8 mouse cellular contexts compared by ENCODE assay signal in the genomic region with DNA sequence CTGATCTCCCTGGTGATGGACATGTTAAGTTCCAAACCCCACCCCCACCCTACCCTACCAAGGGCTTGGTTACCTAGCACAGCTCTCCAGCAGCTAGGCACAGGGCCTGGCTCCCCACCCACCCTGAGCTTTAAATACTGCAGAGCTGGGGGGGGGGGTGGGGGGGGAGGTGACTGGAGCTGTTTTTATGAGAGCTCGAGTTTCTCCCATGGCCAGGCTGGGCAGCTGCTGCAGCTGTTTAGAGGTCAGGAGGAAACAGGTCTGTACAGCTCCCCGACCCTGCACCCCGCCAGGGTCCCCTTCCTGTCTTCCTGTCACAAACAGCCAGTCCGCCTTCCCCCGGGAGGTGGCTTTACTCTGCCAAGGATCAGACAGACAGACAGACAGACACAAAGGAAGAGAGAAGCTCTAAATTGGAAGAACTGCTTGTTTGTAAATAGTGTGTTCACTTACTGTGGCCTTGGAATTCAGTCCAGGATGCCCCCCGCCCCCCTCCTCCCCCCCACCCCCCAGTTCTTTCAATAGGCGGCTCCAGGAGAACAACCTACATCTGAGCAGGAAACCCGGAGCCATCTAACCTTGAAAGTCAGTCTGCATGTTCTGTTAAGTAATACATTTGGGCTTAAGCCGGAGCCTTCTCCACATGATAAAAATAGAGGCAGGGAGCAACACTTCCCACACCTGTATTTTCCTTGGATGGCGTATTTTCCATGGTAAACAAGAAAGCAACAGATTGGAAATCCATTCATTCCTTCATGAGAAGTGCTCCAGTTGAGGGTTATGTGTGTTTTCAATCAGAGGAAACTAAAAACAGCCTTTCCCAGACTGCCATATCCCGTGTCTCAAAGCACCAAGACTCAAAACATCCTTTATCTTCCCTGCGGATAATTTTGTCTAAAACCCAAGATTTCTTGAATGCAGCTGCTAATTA.
A peak's percentile ranks its signal among the peaks of the same experiment; 100 is the strongest.
DNase-seq lines count a peak whose midpoint lies in the region; ATAC-seq and TF ChIP-seq lines count a peak whose summit lies in the region.

No protein-coding gene starts in this region.

- no peak overlapping the region for H3K27ac ChIP-seq in lung, postnatal 0 days (ENCODE audit: low read length)
- no peak overlapping the region for H3K27ac ChIP-seq in midbrain, embryonic 16.5 days (ENCODE audit: low read length)
- no peak overlapping the region for H3K27ac ChIP-seq in midbrain, embryonic 14.5 days (replicated peaks; ENCODE audit: low read depth, low read length)

- peak; percentile 54 for ATAC-seq in lung, postnatal 0 days
- ATAC-seq in midbrain, embryonic 16.5 days = no peak
- no peak for ATAC-seq in midbrain, embryonic 14.5 days (ENCODE audit: low FRiP score, low TSS enrichment)

- no peaks in the 10 kb centered on the region for H3K27me3 ChIP-seq in lung, postnatal 0 days (replicated peaks; ENCODE audit: insufficient read depth, low read length)
- H3K27me3 ChIP-seq in midbrain, embryonic 16.5 days (ENCODE audit: control insufficient read depth, insufficient read depth, low read depth, low read length) = no peaks in the 10 kb centered on the region; the same call in 1 of the 2 replicates
- H3K27me3 ChIP-seq in midbrain, embryonic 14.5 days (ENCODE audit: control insufficient read depth, insufficient read depth, low read length) = no peaks in the 10 kb centered on the region

- no peak for TF ChIP-seq EP300 in lung, postnatal 0 days (IDR thresholded peaks at IDR 0.05)

- no peak for TF ChIP-seq POLR2A in lung, adult 2 months (IDR thresholded peaks at IDR 0.05; ENCODE audit: borderline replicate concordance, extremely low read depth, low read depth, low read length)

- TF ChIP-seq CTCF in lung, postnatal 0 days (IDR thresholded peaks at IDR 0.05) = no peak
- TF ChIP-seq CTCF in lung, adult 2 months (IDR thresholded peaks at IDR 0.05; ENCODE audit: insufficient read depth, low read length) = no peak

- no peak for DNase-seq in lung, postnatal 0 days (ENCODE audit: low spot score)
- DNase-seq in lung, adult 2 months = no peak
- DNase-seq in gastrocnemius, postnatal 10 days = peak; percentile 57
- peak; percentile 55 to 67 for DNase-seq in kidney, postnatal 4 days
- DNase-seq in thymus, postnatal 25 days = peak; percentile 56
- DNase-seq in cerebellum, adult 9-10 months = no peak
- no peak for DNase-seq in midbrain, embryonic 14.5 days

- peaks cover 8% of the 10 kb centered on the region; the same call in 1 of the 2 replicates for H3K4me1 ChIP-seq in lung, postnatal 0 days (ENCODE audit: insufficient read depth, low read depth, low read length)
- no peaks in the 10 kb centered on the region for H3K4me1 ChIP-seq in lung, adult 2 months (ENCODE audit: control insufficient read depth, insufficient read depth, low read length)
- H3K4me1 ChIP-seq in midbrain, embryonic 16.5 days (ENCODE audit: control insufficient read depth, insufficient read depth, low read length) = no peaks in the 10 kb centered on the region
- 0 out of 2 replicates have a peak, but pooled peaks cover 3% of the 10 kb centered on the region for H3K4me1 ChIP-seq in midbrain, embryonic 14.5 days (ENCODE audit: control insufficient read depth, insufficient read depth, low read length)

- no peaks in the 10 kb centered on the region for H3K9me3 ChIP-seq in lung, postnatal 0 days (ENCODE audit: low read length)
- H3K9me3 ChIP-seq in midbrain, embryonic 16.5 days (replicated peaks; ENCODE audit: control insufficient read depth, low read length, poor library complexity, severe bottlenecking) = no peaks in the 10 kb centered on the region
- no peaks in the 10 kb centered on the region for H3K9me3 ChIP-seq in midbrain, embryonic 14.5 days (ENCODE audit: control insufficient read depth, low read length)

- H3K4me3 ChIP-seq in lung, postnatal 0 days (ENCODE audit: low read depth, low read length) = no peak overlapping the region
- H3K4me3 ChIP-seq in lung, adult 2 months (replicated peaks; ENCODE audit: extremely low read depth, low read depth, low read length) = no peak overlapping the region
- no peak overlapping the region for H3K4me3 ChIP-seq in midbrain, embryonic 16.5 days (ENCODE audit: low read depth, low read length)
- H3K4me3 ChIP-seq in midbrain, embryonic 14.5 days (replicated peaks; ENCODE audit: low read depth, low read length) = no peak overlapping the region

- H3K36me3 ChIP-seq in lung, postnatal 0 days (ENCODE audit: insufficient read depth, low read length) = no peaks in the 10 kb centered on the region
- no peaks in the 10 kb centered on the region for H3K36me3 ChIP-seq in midbrain, embryonic 16.5 days (ENCODE audit: control insufficient read depth, insufficient read depth, low read length)
- no peaks in the 10 kb centered on the region for H3K36me3 ChIP-seq in midbrain, embryonic 14.5 days (ENCODE audit: control insufficient read depth, insufficient read depth, low read length)

- H3K9ac ChIP-seq in lung, postnatal 0 days (replicated peaks; ENCODE audit: low read depth) = no peak overlapping the region
- no peak overlapping the region for H3K9ac ChIP-seq in midbrain, embryonic 16.5 days (ENCODE audit: low read depth, low read length)
- H3K9ac ChIP-seq in midbrain, embryonic 14.5 days (replicated peaks; ENCODE audit: low read length) = no peak overlapping the region

- no peak overlapping the region for H3K4me2 ChIP-seq in lung, postnatal 0 days (replicated peaks; ENCODE audit: low read depth, low read length)
- H3K4me2 ChIP-seq in midbrain, embryonic 16.5 days (ENCODE audit: low read length) = no peak overlapping the region
- H3K4me2 ChIP-seq in midbrain, embryonic 14.5 days (ENCODE audit: low read length) = no peak overlapping the region

- WGBS in lung, postnatal 0 days = 32% methylated on average over 12 of the region's 12 CpGs
- 38% methylated on average over 12 of the region's 12 CpGs for WGBS in lung, adult 2 months
- WGBS in midbrain, embryonic 16.5 days = 46% methylated on average over 12 of the region's 12 CpGs
- 48% methylated on average over 12 of the region's 12 CpGs for WGBS in midbrain, embryonic 14.5 days

Comparison
In these comparisons a context has a peak if more than half of its experiments do, and no peak if none do; other contexts are left out.
1. DNase-seq: peak in gastrocnemius, postnatal 10 days (single experiment), kidney, postnatal 4 days (2 of 2) and thymus, postnatal 25 days (single experiment); none in lung, postnatal 0 days (single experiment), lung, adult 2 months (single experiment), cerebellum, adult 9-10 months (single experiment) and midbrain, embryonic 14.5 days (single experiment).